Comparison of ENCODE assay signal across 7 mouse cellular contexts in the genomic region with DNA sequence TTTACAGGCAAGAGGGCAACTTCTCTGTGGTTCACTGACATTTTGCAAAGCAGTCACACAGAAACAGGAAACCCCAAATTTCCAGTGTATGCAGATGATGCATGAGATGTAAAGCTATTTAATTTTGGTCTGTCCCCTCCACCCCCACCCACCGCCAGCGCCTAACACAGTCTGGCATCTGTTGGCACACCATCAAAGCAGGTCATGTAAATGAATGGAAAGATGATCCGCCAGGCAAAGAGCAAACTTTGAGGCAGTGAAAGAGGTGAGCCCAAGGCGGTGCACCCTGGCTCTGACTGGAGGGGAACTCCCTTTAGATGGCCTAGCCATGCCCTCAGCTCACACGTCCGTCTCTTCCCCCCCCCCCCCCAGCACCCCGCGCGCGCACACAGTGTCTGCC. TPM values are rescaled to one million over a fixed set of nuclear protein-coding genes. Genes with fewer than 3 reads are reported as not detected.
DNase-seq lines count a peak whose midpoint lies in the region; ATAC-seq and TF ChIP-seq lines count a peak whose summit lies in the region.

No protein-coding gene starts in this region.

- no peak for TF ChIP-seq CTCF in ES-Bruce4 (IDR thresholded peaks at IDR 0.05; ENCODE audit: low read depth, low read length)

- peak overlapping the region; percentile 58 for H3K4me2 ChIP-seq in hindbrain, embryonic 14.5 days (replicated peaks)
- peak overlapping the region; percentile 66 for H3K4me2 ChIP-seq in midbrain, embryonic 13.5 days (replicated peaks)

- 3% methylated on average over 10 of the region's 10 CpGs for WGBS in hindbrain, embryonic 14.5 days
- 2% methylated on average over 10 of the region's 10 CpGs for WGBS in midbrain, embryonic 13.5 days

- H3K9me3 ChIP-seq in ES-Bruce4 (replicated peaks; ENCODE audit: control insufficient read depth, insufficient read depth, low read length, poor library complexity, severe bottlenecking), result peaks cover 5% of the 10 kb centered on the region; the same call in 1 of the 2 replicates
- no peaks in the 10 kb centered on the region for H3K9me3 ChIP-seq in hindbrain, embryonic 14.5 days (ENCODE audit: control insufficient read depth, low read length)
- 0 out of 2 replicates have a peak, but pooled peaks cover 6% of the 10 kb centered on the region for H3K9me3 ChIP-seq in midbrain, embryonic 13.5 days

- no peak for TF ChIP-seq POLR2A in ES-Bruce4 (IDR thresholded peaks at IDR 0.05; ENCODE audit: insufficient read depth, low read length)

- no peaks in the 10 kb centered on the region; the same call in 1 of the 2 replicates for H3K27me3 ChIP-seq in ES-Bruce4 (ENCODE audit: control insufficient read depth, insufficient read depth, low read length, poor library complexity, severe bottlenecking)
- peaks cover 78% of the 10 kb centered on the region for H3K27me3 ChIP-seq in hindbrain, embryonic 14.5 days (ENCODE audit: control insufficient read depth, insufficient read depth, low read length)
- H3K27me3 ChIP-seq in midbrain, embryonic 13.5 days, result peaks cover 95% of the 10 kb centered on the region

- no peak overlapping the region for H3K27ac ChIP-seq in ES-Bruce4 (ENCODE audit: insufficient read depth, low read length)
- H3K27ac ChIP-seq in hindbrain, embryonic 14.5 days, result no peak overlapping the region
- no peak overlapping the region for H3K27ac ChIP-seq in midbrain, embryonic 13.5 days

- peak; percentile 84 for DNase-seq in CD4-positive, CD25-positive, alpha-beta regulatory T cell, adult 2 months (ENCODE audit: low read depth, low spot score)
- no peak for DNase-seq in hindbrain, embryonic 14.5 days (ENCODE audit: low spot score)
- DNase-seq in adrenal gland, postnatal 10 days, result no peak
- DNase-seq in cerebellum, postnatal 25 days, result no peak
- DNase-seq in layer of hippocampus, postnatal 36 days, result no peak

- no peak for ATAC-seq in hindbrain, embryonic 14.5 days (ENCODE audit: low FRiP score)
- no peak; the same call in 1 of the 2 replicates for ATAC-seq in midbrain, embryonic 13.5 days

- no peak overlapping the region for H3K9ac ChIP-seq in ES-Bruce4 (ENCODE audit: low read depth, poor library complexity, severe bottlenecking)
- no peak overlapping the region for H3K9ac ChIP-seq in hindbrain, embryonic 14.5 days
- no peak overlapping the region for H3K9ac ChIP-seq in midbrain, embryonic 13.5 days (replicated peaks)

- no peaks in the 10 kb centered on the region for H3K4me1 ChIP-seq in ES-Bruce4 (ENCODE audit: control insufficient read depth, insufficient read depth, low read length)
- H3K4me1 ChIP-seq in hindbrain, embryonic 14.5 days (replicated peaks; ENCODE audit: control insufficient read depth, insufficient read depth, low read length), result peaks cover 7% of the 10 kb centered on the region; the same call in 1 of the 2 replicates
- peaks cover 32% of the 10 kb centered on the region for H3K4me1 ChIP-seq in midbrain, embryonic 13.5 days (replicated peaks)

- H3K36me3 ChIP-seq in ES-Bruce4 (ENCODE audit: control insufficient read depth, insufficient read depth, low read length, poor library complexity, severe bottlenecking), result no peaks in the 10 kb centered on the region
- no peaks in the 10 kb centered on the region for H3K36me3 ChIP-seq in hindbrain, embryonic 14.5 days (replicated peaks; ENCODE audit: control insufficient read depth, insufficient read depth)
- H3K36me3 ChIP-seq in midbrain, embryonic 13.5 days, result no peaks in the 10 kb centered on the region

- TF ChIP-seq EP300 in ES-Bruce4 (IDR thresholded peaks at IDR 0.05; ENCODE audit: insufficient read depth, low read depth, low read length), result 0 out of 2 replicates have a peak, but pooled peaks have one; percentile 5

- peak overlapping the region; percentile 61 for H3K4me3 ChIP-seq in ES-Bruce4 (ENCODE audit: low read depth, low read length)
- H3K4me3 ChIP-seq in hindbrain, embryonic 14.5 days (replicated peaks; ENCODE audit: low read length), result peak overlapping the region; percentile 34
- peak overlapping the region; percentile 44 for H3K4me3 ChIP-seq in midbrain, embryonic 13.5 days (replicated peaks)

RNA-seq across cellular contexts. Expression of gene Gsx2, which starts 8.7 kb away (rescaled TPM):
- polyA plus RNA-seq in ES-Bruce4 (2011; ENCODE audit: insufficient read depth, insufficient read length, low read depth, missing spikeins), result not detected in 2 replicates
- polyA plus RNA-seq in hindbrain, embryonic 14.5 days (2014; fragmentation: Nextera tagmentation; extraction: Ambion mirVana), result 0.37 TPM in 1 of 2 replicates, not detected in the other
- polyA plus RNA-seq in midbrain, embryonic 13.5 days (2015; fragmentation: Nextera tagmentation; extraction: Ambion mirVana), result 0.31 and 0.94 TPM in 2 replicates
- total RNA-seq in adrenal gland, postnatal 10 days (2021), result not detected
- total RNA-seq in layer of hippocampus, postnatal 36 days (2021), result under 1 TPM in 1 of 2 experiments, not detected in 1; 0.76 TPM

RNA-seq across cellular contexts. Expression of gene Chic2, which starts 22.1 kb away (rescaled TPM):
- polyA plus RNA-seq in ES-Bruce4 (2011; ENCODE audit: insufficient read depth, insufficient read length, low read depth, missing spikeins), result 21.7 and 23.7 TPM in 2 replicates
- 47.2 and 47.4 TPM in 2 replicates for polyA plus RNA-seq in hindbrain, embryonic 14.5 days (2014; fragmentation: Nextera tagmentation; extraction: Ambion mirVana)
- polyA plus RNA-seq in midbrain, embryonic 13.5 days (2015; fragmentation: Nextera tagmentation; extraction: Ambion mirVana), result 28.7 and 29.1 TPM in 2 replicates
- total RNA-seq in adrenal gland, postnatal 10 days (2021), result 10 to 100 TPM; 34.2 to 38.2 TPM
- total RNA-seq in layer of hippocampus, postnatal 36 days (2021), result 10 to 100 TPM; 19.3 to 19.5 TPM
